Mouse (Mus musculus) NIH3T3 (cell line): ENCODE results near the gene Rad51c.

ENCODE experiments used
- DNase-seq: peaks from one replicate; pipeline ENCODE4 v3.0.0-alpha.2; 2012; ENCODE audit warnings: low read depth

The Rad51c gene

GRCm38 (mm10) chr11:87367061-87367460, 37.7 kb downstream of the Rad51c start:
- no peak for DNase-seq

GRCm38 (mm10) chr11:87365120-87365519, 39.6 kb downstream of the Rad51c start:
- no peak for DNase-seq

- no peak for DNase-seq
These were observed 45.5 kb downstream of the Rad51c start for GRCm38 (mm10) chr11:87359262-87359612.

GRCm38 (mm10) chr11:87358331-87359261, 46.2 kb downstream of the Rad51c start, which contains the start of gene Ppm1e:
Ppm1e (minus strand) TSS chr11:87359023.
- peak; percentile 72 for DNase-seq

GRCm38 (mm10) chr11:87357317-87358300, 47.1 kb downstream of the Rad51c start:
- no peak for DNase-seq

- DNase-seq: no peak
These were observed 49.9 kb downstream of the Rad51c start for GRCm38 (mm10) chr11:87354861-87355260.

- DNase-seq: no peak
These were observed 51.0 kb downstream of the Rad51c start for GRCm38 (mm10) chr11:87353646-87354170.
